Mouse (Mus musculus): ENCODE results near the gene Slc7a14.

DNA sequence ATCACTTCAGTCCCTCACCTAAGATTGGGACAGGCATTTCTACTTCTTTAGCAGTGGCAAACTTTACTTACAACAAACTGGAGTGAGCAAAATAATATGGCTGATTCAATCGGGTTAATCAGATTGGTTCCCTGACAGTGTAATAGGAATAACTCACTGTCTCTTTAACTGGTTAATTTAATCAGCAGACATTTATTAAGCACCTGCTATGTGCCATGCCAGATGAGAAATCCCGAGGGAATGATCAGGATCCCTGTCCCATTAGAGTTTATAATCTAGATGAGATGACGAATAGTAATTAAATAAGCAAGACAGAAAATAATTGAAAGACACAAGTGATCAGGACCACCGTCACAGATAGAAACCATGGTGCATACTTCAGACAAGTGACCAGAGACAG, 36.4 kb upstream of the Slc7a14 start:
- TF ChIP-seq CTCF (IDR thresholded peaks at IDR 0.05; ENCODE audit: control insufficient read depth, insufficient read depth, insufficient read length) = no peak
- TF ChIP-seq CEBPB (IDR thresholded peaks at IDR 0.05; ENCODE audit: low read depth) = no peak
- no peak for TF ChIP-seq MYOD1 (IDR thresholded peaks at IDR 0.05; ENCODE audit: control insufficient read depth, insufficient read length, low read depth)
